Mouse (Mus musculus) liver, embryonic 12.5 days (tissue): ENCODE data around the gene Ly86. TPM values are rescaled to one million over a fixed set of nuclear protein-coding genes. Genes with fewer than 3 reads are reported as not detected.

Experiments used
- ATAC-seq: fragments of 200-750 bp; cut with Nextera tagmentation; 2 replicates; pipeline ENCODE4 v1.8.0; 2017; ENCODE audit warnings: moderate number of reproducible peaks, mild to moderate bottlenecking, moderate library complexity
- H3K27ac ChIP-seq: fragments of 300-500 bp; sonication (generic); 2 replicates; pipeline ENCODE4 v1.5.1; 2016; ENCODE audit warnings: mild to moderate bottlenecking
- H3K27me3 ChIP-seq: fragments of 300-500 bp; sonication (generic); replicated peaks from 2 replicates; pipeline ENCODE4 v1.6.1; 2016; ENCODE audit warnings: mild to moderate bottlenecking, moderate library complexity
- H3K36me3 ChIP-seq: fragments of 300-500 bp; sonication (generic); 2 replicates; pipeline ENCODE4 v1.6.1; 2016; ENCODE audit warnings: mild to moderate bottlenecking, moderate library complexity
- H3K4me1 ChIP-seq: fragments of 300-500 bp; sonication (generic); 2 replicates; pipeline ENCODE4 v1.6.1; 2016
- H3K4me2 ChIP-seq: fragments of 300-500 bp; sonication (generic); 2 replicates; pipeline ENCODE4 v1.6.1; 2016; ENCODE audit warnings: mild to moderate bottlenecking, moderate library complexity
- H3K4me3 ChIP-seq: fragments of 300-500 bp; sonication (generic); 2 replicates; pipeline ENCODE4 v1.5.1; 2016; ENCODE audit warnings: mild to moderate bottlenecking, moderate library complexity
- H3K9ac ChIP-seq: fragments of 300-500 bp; sonication (generic); 2 replicates; pipeline ENCODE4 v1.6.1; 2016; ENCODE audit warnings: mild to moderate bottlenecking, moderate library complexity
- H3K9me3 ChIP-seq: fragments of 300-500 bp; sonication (generic); replicated peaks from 2 replicates; pipeline ENCODE4 v1.6.1; 2016; ENCODE audit warnings: mild to moderate bottlenecking, moderate library complexity
- WGBS: fragments of 180-500 bp; shearing (Covaris S2); methylation state at CpG from one replicate; pipeline ENCODE4 v1.1.7; 2016; ENCODE audit not compliant: insufficient replicate concordance; 5-methylcytosine and 5-hydroxymethylcytosine counted together
- polyA plus RNA-seq: library from polyadenylated mRNA; unstranded; fragments of >200 nt; fragmentation: Nextera tagmentation; extraction: Ambion mirVana; gene quantifications from 2 replicates; pipeline ENCODE4 v1.2.1, GENCODE M21; 2016

Ly86 gene
- polyA plus RNA-seq, 1 experiment from 2014 or later: 6.3 TPM

GRCm38 (mm10) chr13:37415696-37416095 is 70.7 kb downstream of the Ly86 start:
- no peak overlapping the region for H3K9ac ChIP-seq
- no peak overlapping the region for H3K27ac ChIP-seq
- H3K36me3 ChIP-seq: no peaks in the 10 kb centered on the region
- no peak for ATAC-seq
- H3K4me1 ChIP-seq: no peaks in the 10 kb centered on the region
- no peaks in the 10 kb centered on the region for H3K9me3 ChIP-seq
- no peak overlapping the region for H3K4me3 ChIP-seq
- no peak overlapping the region for H3K4me2 ChIP-seq
- 91% methylated on average over 1 of the region's 1 CpGs for WGBS
- H3K27me3 ChIP-seq: no peaks in the 10 kb centered on the region

GRCm38 (mm10) chr13:37423416-37423815 is 78.4 kb downstream of the Ly86 start:
- no peaks in the 10 kb centered on the region for H3K27me3 ChIP-seq
- no peaks in the 10 kb centered on the region for H3K9me3 ChIP-seq
- H3K4me1 ChIP-seq: no peaks in the 10 kb centered on the region
- no peak overlapping the region for H3K4me2 ChIP-seq
- WGBS: 79% methylated on average over 6 of the region's 6 CpGs
- no peak overlapping the region for H3K9ac ChIP-seq
- no peak overlapping the region for H3K4me3 ChIP-seq
- ATAC-seq: no peak
- no peaks in the 10 kb centered on the region for H3K36me3 ChIP-seq
- H3K27ac ChIP-seq: no peak overlapping the region

- Histone ChIP-seq H3K9me3 (no peaks in the 10 kb centered on the region), H3K27ac (no peak overlapping the region), H3K27me3 (no peaks in the 10 kb centered on the region; the same call in 1 of the 2 replicates), H3K36me3 (no peaks in the 10 kb centered on the region), H3K4me1 (no peaks in the 10 kb centered on the region), H3K9ac (no peak overlapping the region), H3K4me2 (no peak overlapping the region), H3K4me3 (no peak overlapping the region)
- 84% methylated on average over 6 of the region's 6 CpGs for WGBS
- no peak for ATAC-seq
Observed at GRCm38 (mm10) chr13:37424904-37425303, 79.9 kb downstream of the Ly86 start.

GRCm38 (mm10) chr13:37425406-37425805 is 80.4 kb downstream of the Ly86 start:
- H3K4me1 ChIP-seq: no peaks in the 10 kb centered on the region
- no peak for ATAC-seq
- H3K9ac ChIP-seq: no peak overlapping the region
- H3K4me3 ChIP-seq: no peak overlapping the region
- no peak overlapping the region for H3K27ac ChIP-seq
- H3K36me3 ChIP-seq: no peaks in the 10 kb centered on the region
- WGBS: 50% methylated on average over 3 of the region's 3 CpGs
- H3K9me3 ChIP-seq: no peaks in the 10 kb centered on the region
- H3K27me3 ChIP-seq: no peaks in the 10 kb centered on the region; the same call in 1 of the 2 replicates
- no peak overlapping the region for H3K4me2 ChIP-seq

- no peaks in the 10 kb centered on the region; the same call in 1 of the 2 replicates for H3K27me3 ChIP-seq
- ATAC-seq: no peak
- no peak overlapping the region for H3K4me3 ChIP-seq
- WGBS: 72% methylated on average over 12 of the region's 12 CpGs
- no peak overlapping the region for H3K9ac ChIP-seq
- no peak overlapping the region for H3K4me2 ChIP-seq
- no peaks in the 10 kb centered on the region for H3K36me3 ChIP-seq
- no peaks in the 10 kb centered on the region for H3K4me1 ChIP-seq
- H3K9me3 ChIP-seq: no peaks in the 10 kb centered on the region
- no peak overlapping the region for H3K27ac ChIP-seq
Observed at GRCm38 (mm10) chr13:37426578-37427336, 81.7 kb downstream of the Ly86 start.

GRCm38 (mm10) chr13:37428496-37428895 is 83.5 kb downstream of the Ly86 start:
- Histone ChIP-seq H3K36me3 (no peaks in the 10 kb centered on the region), H3K4me2 (no peak overlapping the region), H3K9me3 (no peaks in the 10 kb centered on the region), H3K4me3 (no peak overlapping the region), H3K27ac (no peak overlapping the region), H3K27me3 (no peaks in the 10 kb centered on the region; the same call in 1 of the 2 replicates), H3K9ac (no peak overlapping the region), H3K4me1 (0 out of 2 replicates have a peak, but pooled peaks cover 10% of the 10 kb centered on the region)
- WGBS: 60% methylated on average over 3 of the region's 3 CpGs
- no peak for ATAC-seq

- H3K9ac ChIP-seq: no peak overlapping the region
- no peak overlapping the region for H3K4me2 ChIP-seq
- H3K4me3 ChIP-seq: no peak overlapping the region
- H3K36me3 ChIP-seq: no peaks in the 10 kb centered on the region
- 66% methylated on average over 8 of the region's 8 CpGs for WGBS
- no peaks in the 10 kb centered on the region; the same call in 1 of the 2 replicates for H3K27me3 ChIP-seq
- H3K4me1 ChIP-seq: peaks cover 15% of the 10 kb centered on the region
- H3K27ac ChIP-seq: no peak overlapping the region
- ATAC-seq: no peak
- H3K9me3 ChIP-seq: no peaks in the 10 kb centered on the region
Observed at GRCm38 (mm10) chr13:37429661-37430271, 84.8 kb downstream of the Ly86 start.

- Histone ChIP-seq H3K4me1 (peaks cover 18% of the 10 kb centered on the region), H3K27ac (no peak overlapping the region), H3K36me3 (no peaks in the 10 kb centered on the region), H3K27me3 (peaks cover 12% of the 10 kb centered on the region), H3K4me2 (no peak overlapping the region), H3K9me3 (no peaks in the 10 kb centered on the region), H3K4me3 (no peak overlapping the region), H3K9ac (no peak overlapping the region)
- WGBS: 73% methylated on average over 2 of the region's 2 CpGs
- no peak for ATAC-seq
Observed at GRCm38 (mm10) chr13:37431707-37432106, 86.7 kb downstream of the Ly86 start.

GRCm38 (mm10) chr13:37432653-37433052 is 87.6 kb downstream of the Ly86 start:
- 9% methylated on average over 4 of the region's 4 CpGs for WGBS
- no peak for ATAC-seq
- Histone ChIP-seq H3K4me2 (no peak overlapping the region), H3K4me1 (peaks cover 18% of the 10 kb centered on the region), H3K4me3 (no peak overlapping the region), H3K27ac (no peak overlapping the region), H3K9me3 (no peaks in the 10 kb centered on the region), H3K27me3 (peaks cover 19% of the 10 kb centered on the region), H3K36me3 (no peaks in the 10 kb centered on the region), H3K9ac (no peak overlapping the region)

GRCm38 (mm10) chr13:37433142-37433541 is 88.1 kb downstream of the Ly86 start:
- WGBS: 18% methylated on average over 3 of the region's 3 CpGs
- no peak overlapping the region for H3K9ac ChIP-seq
- ATAC-seq: no peak
- no peak overlapping the region for H3K4me2 ChIP-seq
- H3K27me3 ChIP-seq: peaks cover 22% of the 10 kb centered on the region
- no peaks in the 10 kb centered on the region for H3K36me3 ChIP-seq
- peaks cover 18% of the 10 kb centered on the region for H3K4me1 ChIP-seq
- no peaks in the 10 kb centered on the region for H3K9me3 ChIP-seq
- H3K4me3 ChIP-seq: no peak overlapping the region
- H3K27ac ChIP-seq: no peak overlapping the region

GRCm38 (mm10) chr13:37433730-37434129 is 88.7 kb downstream of the Ly86 start:
- Histone ChIP-seq H3K4me1 (peaks cover 18% of the 10 kb centered on the region), H3K36me3 (no peaks in the 10 kb centered on the region), H3K9ac (no peak overlapping the region), H3K9me3 (no peaks in the 10 kb centered on the region), H3K4me3 (no peak overlapping the region), H3K27ac (no peak overlapping the region), H3K4me2 (peak overlapping the region; percentile 68), H3K27me3 (peaks cover 22% of the 10 kb centered on the region)
- WGBS: 8% methylated on average over 3 of the region's 3 CpGs
- ATAC-seq: no peak

GRCm38 (mm10) chr13:37434137-37434772 is 89.2 kb downstream of the Ly86 start:
- Histone ChIP-seq H3K9me3 (no peaks in the 10 kb centered on the region), H3K27me3 (peaks cover 22% of the 10 kb centered on the region), H3K9ac (no peak overlapping the region; the same call in 1 of the 2 replicates), H3K4me3 (peak overlapping the region; percentile 49), H3K4me1 (peaks cover 18% of the 10 kb centered on the region), H3K36me3 (no peaks in the 10 kb centered on the region), H3K27ac (no peak overlapping the region), H3K4me2 (peak overlapping the region; percentile 68)
- no peak for ATAC-seq
- WGBS: 1% methylated on average over 19 of the region's 19 CpGs
